Mouse (Mus musculus) telencephalon, adult 2 months (tissue): ENCODE results near the gene Pde4dip.

Experiments used
- DNase-seq: peaks from one replicate; pipeline ENCODE4 v3.0.0-alpha.2; 2011; ENCODE audit warnings: low read depth, low spot score

Pde4dip gene

GRCm38 (mm10) chr3:97751566-97751965, 136.9 kb downstream of the Pde4dip start:
- no peak for DNase-seq

GRCm38 (mm10) chr3:97748789-97749188, 139.7 kb downstream of the Pde4dip start:
- no peak for DNase-seq

- no peak for DNase-seq
These were observed 145.7 kb downstream of the Pde4dip start for GRCm38 (mm10) chr3:97742841-97743240.

DNA sequence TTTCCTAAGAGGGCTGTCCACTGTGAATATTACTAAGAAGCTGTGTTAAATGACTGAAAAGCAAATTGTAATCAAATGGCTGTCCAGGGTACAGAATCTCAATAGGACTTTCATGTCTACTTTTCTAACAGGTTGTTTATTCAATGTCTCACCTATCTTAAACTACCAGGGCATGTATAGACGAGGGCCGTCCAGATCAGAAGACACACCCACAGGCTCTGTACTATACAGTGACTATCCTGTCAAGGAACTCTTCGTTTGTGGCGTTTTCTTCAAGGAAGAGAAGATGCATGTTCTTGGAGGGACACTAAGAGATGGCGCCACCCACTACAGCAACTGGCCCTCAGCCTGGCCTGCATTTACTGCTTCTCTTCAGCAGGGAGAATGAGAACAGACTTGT, 152.9 kb downstream of the Pde4dip start:
- DNase-seq, result no peak

- no peak for DNase-seq
These were observed 154.2 kb downstream of the Pde4dip start for GRCm38 (mm10) chr3:97734259-97734658.

GRCm38 (mm10) chr3:97732622-97733021, 155.9 kb downstream of the Pde4dip start:
- DNase-seq, result peak; percentile 44

GRCm38 (mm10) chr3:97730624-97731023, 157.9 kb downstream of the Pde4dip start:
- DNase-seq, result no peak

DNA sequence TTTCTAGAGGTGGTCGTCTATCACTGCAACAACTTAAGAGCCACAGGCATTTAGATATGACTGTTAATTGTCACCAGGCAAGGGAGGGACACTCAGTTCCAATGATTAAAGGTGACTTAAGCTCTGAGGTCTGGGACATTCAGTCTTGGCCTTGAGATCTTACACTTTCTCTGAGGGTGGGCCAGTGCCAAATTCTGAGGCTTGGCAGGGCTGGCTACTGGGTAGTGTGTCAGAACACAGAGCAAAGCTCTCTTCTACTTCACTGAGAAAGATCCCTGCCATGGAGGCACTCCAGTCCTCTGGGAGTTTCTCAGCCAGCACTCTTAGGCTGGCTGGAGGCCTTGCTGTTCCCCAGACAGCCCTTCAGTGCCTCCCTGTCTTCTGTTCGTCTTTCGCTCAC, 158.4 kb downstream of the Pde4dip start:
- no peak for DNase-seq

- DNase-seq, result no peak
These were observed 160.7 kb downstream of the Pde4dip start for GRCm38 (mm10) chr3:97727801-97728200.

GRCm38 (mm10) chr3:97719116-97719515, 169.4 kb downstream of the Pde4dip start:
- DNase-seq, result no peak

GRCm38 (mm10) chr3:97715922-97716321, 172.6 kb downstream of the Pde4dip start:
- no peak for DNase-seq

GRCm38 (mm10) chr3:97710881-97711280, 177.6 kb downstream of the Pde4dip start:
- DNase-seq, result no peak

DNA sequence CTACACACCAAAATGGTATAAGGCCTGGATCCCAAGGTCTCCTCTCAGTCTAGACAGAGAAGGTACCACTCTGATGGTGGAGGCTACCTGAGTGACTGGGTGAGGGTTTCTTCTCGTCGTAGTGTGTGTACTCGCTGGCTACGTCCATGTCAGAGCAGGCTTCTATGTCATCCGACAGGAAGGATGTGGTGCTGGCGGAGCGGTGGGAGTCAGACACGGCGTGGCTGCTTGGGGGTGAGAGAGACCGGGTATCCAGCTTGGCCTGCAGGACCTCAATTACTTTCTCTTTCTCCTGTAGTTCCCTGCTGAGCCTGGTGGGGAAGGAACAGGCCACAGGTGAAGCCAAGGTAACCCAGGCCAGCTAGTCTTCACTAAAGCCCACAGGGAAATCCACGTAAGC, 178.4 kb downstream of the Pde4dip start:
- DNase-seq, result no peak

DNA sequence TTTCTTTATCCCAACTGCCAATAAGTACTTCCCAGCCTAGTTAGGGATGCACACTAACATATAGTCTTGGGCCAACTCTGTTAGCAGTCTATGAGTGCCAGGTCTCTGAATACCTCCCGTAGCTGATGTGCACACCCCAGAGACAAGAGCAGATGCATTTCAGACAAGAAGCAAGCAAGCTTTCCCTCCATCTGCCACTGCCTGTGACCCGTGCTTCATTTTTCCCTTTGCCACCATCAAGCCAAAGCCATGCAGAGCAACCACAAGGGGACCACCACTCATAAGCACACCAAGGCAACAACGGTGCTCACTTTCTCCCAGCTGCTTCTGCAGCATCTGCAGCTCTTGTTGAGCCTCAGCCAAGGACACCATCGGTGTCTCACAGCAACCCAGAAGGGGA, 181.9 kb downstream of the Pde4dip start:
- no peak for DNase-seq

GRCm38 (mm10) chr3:97705508-97705907, 183.0 kb downstream of the Pde4dip start:
- DNase-seq, result no peak

DNA sequence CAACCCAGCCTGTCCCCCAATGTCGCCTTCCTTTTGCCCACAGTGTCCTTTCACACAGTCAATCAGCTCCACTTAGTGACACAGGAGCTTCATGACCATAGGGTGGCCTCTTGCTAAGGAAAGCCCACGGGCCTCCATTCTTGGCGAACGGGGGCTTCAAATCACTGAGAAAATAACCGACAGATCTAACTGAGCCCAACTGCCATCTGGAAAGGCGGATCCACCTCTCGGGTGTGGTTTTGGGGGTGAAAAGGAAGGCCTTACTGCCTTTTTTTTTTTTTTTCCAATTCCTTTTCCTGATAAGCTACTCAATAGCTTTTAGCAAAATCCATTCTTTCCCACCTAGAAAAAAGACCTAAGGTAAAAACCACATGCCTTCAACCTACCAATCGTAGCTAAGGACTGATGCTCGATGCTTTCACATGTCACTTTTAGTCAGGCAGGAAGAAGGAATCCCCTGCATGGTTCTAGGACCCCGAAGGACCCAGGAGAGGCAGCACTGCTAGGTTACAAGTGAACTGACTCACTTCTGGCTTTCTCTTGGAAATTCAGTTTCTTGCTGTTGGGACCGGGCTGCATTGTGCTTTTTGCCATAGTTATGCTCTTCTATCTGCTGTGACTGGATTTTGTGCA, 185.9 kb downstream of the Pde4dip start:
- no peak for DNase-seq

- no peak for DNase-seq
These were observed 187.3 kb downstream of the Pde4dip start for GRCm38 (mm10) chr3:97701198-97701597.

- no peak for DNase-seq
These were observed 189.4 kb downstream of the Pde4dip start for GRCm38 (mm10) chr3:97699061-97699460.

DNA sequence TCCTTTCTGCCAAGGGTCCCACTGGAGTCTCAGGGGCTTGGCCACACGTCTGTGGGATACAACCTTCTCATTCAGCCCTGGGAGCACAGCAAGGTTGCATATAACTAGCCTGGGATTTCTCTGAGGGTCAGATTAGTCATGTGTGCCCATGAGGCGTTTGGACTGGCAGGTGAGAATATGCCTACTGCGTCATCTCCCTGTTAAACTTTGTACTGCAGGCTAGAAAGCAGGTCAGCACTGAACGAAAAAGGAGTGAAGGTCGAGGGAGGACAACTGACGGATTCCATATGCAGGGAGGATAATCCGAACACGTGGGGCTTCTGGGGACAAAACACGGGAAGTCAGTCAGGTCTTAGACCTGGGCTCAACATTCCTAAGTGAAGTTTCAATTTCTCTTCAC, 191.2 kb downstream of the Pde4dip start:
- DNase-seq, result no peak

DNA sequence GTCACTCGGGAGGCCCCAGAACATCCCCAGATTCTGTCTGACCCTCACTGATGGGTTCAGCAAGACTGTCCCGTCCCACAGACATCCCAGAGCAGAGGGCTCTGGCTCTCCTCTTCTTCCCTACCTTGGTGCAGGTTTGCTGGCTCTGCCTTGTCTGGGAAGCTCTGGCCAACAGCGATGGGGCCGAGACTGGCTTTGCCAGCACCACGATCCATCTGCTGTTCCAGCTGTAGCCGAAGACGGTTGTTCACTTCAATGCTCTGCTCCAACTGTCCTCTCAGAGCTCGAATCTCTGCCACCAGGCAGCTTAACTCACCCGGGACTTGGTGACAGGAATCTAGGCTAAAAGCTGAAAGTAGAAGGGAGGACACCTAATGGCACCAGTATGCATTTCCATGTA, 191.6 kb downstream of the Pde4dip start:
- DNase-seq, result no peak

DNA sequence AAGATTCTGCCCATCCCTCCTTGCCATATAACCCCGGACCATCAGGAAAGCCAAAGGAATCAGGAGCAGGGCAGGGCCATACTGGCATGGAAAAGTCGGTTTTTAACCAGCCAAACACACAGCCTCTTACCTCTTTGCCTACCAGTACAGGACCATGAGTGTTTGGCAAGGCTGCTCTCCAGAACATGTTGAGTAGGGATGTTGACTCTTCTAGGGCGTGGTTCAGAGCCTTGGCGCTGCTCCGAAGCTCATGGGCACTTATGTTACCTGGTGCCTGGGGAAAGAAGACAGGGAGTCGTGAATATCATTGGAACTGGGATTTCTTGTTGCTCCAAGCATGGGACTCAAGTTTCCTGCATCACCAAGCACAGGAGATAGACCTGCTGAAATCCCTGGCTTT, 194.7 kb downstream of the Pde4dip start:
- no peak for DNase-seq

- DNase-seq, result peak; percentile 63
These were observed 197.0 kb downstream of the Pde4dip start for GRCm38 (mm10) chr3:97691443-97692017.

- DNase-seq, result no peak
These were observed 197.9 kb downstream of the Pde4dip start for GRCm38 (mm10) chr3:97690590-97690989.

- no peak for DNase-seq
These were observed 199.2 kb downstream of the Pde4dip start for GRCm38 (mm10) chr3:97689289-97689688.
